Mouse (Mus musculus): ENCODE measurements at regions not wholly inside any gene's neighbourhood (a gene's known extent, or its start where the extent isn't known, plus 50 kb on each side); places are given as distances from the start of the nearest gene placed in this dataset.

- DNase-seq (ENCODE audit: low spot score), result no peak
Observed at GRCm38 (mm10) chr4:71663397-71663796, 94.4 kb downstream of the Gm11232 start.

DNA sequence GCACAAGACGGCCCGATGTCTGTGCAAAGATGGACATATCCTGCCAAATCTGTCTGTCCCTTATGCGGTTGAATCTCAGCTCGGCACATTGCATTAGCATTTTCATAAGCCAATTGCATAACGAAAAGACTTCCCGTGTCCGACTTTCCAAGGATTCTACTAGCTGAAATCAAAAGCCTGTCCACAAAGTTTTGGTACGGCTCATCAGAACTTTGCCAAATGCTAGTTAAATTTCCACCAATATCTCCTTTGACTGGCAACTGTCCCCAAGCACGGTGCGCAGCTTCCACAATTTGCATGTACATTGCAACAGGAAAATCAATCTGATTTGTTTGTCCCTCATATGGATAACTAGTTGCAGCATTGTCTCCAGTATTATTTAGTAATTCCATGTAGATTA lies 117.2 kb downstream of the Gm11232 start:
- DNase-seq (ENCODE audit: low spot score), result no peak

DNA sequence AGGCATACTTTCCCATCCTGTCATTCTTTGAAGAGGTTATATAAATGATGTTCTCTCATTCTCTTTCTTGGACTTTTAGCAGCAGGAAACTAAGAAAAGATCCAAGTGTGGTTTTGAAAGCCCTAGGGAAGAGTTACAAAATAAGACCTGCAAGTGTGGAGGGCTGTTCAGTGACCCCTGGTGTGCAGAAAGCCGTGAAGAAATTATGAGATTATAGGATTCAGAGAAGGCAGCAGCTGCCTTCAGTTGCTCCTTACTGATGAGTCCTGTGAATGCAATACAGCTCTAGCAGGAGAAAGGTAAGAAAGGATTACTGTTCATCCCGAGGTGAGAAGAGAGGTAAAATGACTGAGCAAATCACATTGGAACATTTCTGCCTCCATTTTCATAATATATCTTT lies 130.7 kb downstream of the Gm11232 start:
- no peak for DNase-seq (ENCODE audit: low spot score)

DNA sequence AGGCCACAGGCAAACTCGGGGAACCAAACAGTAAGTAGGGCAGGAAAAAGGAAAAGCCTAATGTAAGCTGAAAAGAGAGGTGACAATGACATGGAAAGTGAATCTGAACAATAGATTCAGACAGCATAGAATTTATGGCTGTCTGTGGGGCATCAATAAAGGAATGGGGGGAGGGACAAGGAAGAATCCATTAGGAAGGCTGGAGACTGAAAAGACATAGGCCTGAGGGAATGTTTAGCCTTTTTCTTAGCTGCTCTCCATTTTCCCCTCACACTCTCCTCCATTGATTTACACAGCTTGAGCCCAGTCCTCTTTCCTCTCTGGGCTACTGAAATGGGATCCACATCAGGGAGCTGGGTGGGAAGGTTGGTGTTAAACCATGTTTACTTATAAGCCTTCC lies 131.1 kb downstream of the Gm11232 start:
- no peak for DNase-seq (ENCODE audit: low spot score)

GRCm38 (mm10) chr4:71624771-71625170 lies 133.0 kb downstream of the Gm11232 start:
- no peak for DNase-seq (ENCODE audit: low spot score)

DNA sequence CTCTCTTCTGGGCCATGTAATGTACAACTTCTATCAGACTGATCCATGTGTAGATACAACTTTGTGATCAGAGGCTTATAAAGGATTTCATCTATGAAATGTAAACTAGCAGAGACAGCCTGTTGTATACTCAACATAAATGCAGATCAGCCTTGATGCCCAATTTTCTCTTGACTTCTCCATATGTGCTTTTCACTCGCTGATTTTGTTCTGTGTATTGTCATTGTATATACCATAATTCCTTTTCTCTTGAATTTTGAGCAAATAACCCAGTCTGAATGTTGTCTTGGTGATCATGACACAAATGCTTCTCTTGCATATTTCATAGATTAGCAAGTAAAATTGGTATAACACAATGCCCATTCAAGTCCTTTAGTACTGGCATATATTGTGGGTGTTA lies 144.0 kb downstream of the Gm11232 start:
- DNase-seq (ENCODE audit: low spot score), result no peak

GRCm38 (mm10) chr4:71585880-71586279 lies 171.9 kb downstream of the Gm11232 start:
- no peak for DNase-seq (ENCODE audit: low spot score)

GRCm38 (mm10) chr4:71560656-71561055 lies 197.1 kb downstream of the Gm11232 start:
- no peak for DNase-seq (ENCODE audit: low spot score)

- no peak for DNase-seq (ENCODE audit: low spot score)
Observed at GRCm38 (mm10) chr4:71539200-71539599, 218.6 kb downstream of the Gm11232 start.

GRCm38 (mm10) chr4:71537971-71538370 lies 219.8 kb downstream of the Gm11232 start:
- no peak for DNase-seq (ENCODE audit: low spot score)

- no peak for DNase-seq (ENCODE audit: low spot score)
Observed at GRCm38 (mm10) chr4:71524255-71524970, 233.4 kb downstream of the Gm11232 start.

DNA sequence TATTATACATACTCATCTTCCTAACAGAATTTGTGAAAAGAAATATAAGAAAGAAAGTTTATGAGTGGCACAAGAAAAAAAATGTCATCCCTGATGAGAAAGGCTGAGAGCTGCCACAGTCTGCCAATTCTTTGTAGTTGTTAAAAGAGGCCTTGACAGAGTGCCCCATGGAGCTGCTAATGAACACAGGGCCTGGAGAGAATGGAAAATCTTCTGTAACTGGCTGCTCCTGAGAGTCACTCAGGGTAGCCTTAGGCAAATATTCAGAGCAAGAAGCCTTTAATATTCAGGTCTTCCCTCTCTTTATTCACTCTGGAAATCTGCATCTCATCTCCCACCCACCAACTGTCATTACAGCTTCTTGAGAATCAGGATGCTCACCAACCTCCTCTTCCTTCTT lies 237.0 kb downstream of the Gm11232 start:
- no peak for DNase-seq (ENCODE audit: low spot score)

DNA sequence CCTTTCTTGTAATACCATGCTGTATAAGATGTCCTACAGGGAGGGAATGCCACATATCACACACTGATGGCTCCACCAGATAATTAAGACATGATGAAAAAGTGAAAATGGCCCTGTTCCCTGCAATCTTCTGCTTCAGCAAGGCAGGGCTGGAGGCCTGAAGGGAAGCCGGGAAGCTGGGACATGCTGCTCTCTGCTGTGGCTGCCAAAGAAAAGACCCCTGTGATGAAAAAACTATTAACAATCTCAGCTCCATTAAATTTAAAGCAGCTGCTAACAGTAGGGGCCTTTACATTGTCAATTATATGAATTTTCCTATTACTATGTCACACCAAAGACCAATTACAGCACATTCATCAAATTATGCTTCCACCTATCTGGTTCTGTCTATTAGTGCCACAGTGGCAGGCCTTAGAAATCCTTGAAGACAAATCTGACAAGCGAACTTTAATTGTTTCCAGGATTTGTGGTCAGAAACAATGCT lies 239.8 kb downstream of the Gm11232 start:
- no peak for DNase-seq (ENCODE audit: low spot score)

GRCm38 (mm10) chr4:71506911-71507310 lies 250.9 kb downstream of the Gm11232 start:
- DNase-seq (ENCODE audit: low spot score), result no peak

- no peak for DNase-seq (ENCODE audit: low spot score)
Observed at GRCm38 (mm10) chr4:71489788-71490187, 268.0 kb downstream of the Gm11232 start.

DNA sequence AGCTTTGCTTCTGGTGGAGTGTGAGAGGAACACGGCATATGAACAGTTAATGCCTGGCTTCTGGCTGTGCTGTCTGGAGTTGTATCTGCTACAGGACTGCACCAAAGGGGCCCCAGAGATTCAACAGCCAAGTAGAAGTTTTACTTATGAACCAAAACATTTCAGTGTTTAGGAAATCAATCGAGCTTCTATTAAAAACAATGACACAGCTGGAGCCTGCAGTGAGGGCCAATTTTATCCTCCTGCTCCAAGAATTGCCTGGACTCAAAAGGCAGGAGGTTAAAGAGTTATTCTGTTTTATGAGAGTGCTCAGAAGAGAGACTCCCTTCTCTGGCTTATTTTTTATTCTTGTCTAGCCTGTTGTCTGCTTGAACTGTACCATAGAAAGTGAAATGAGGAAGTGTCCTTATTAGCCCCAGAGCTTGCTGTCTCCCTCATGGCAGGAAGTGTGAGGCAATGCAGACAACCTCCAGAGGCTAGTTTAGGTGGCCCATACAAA lies 269.1 kb downstream of the Gm11232 start:
- no peak for DNase-seq (ENCODE audit: low spot score)

- no peak for DNase-seq (ENCODE audit: low spot score)
Observed at GRCm38 (mm10) chr4:71488059-71488458, 269.7 kb downstream of the Gm11232 start.

DNA sequence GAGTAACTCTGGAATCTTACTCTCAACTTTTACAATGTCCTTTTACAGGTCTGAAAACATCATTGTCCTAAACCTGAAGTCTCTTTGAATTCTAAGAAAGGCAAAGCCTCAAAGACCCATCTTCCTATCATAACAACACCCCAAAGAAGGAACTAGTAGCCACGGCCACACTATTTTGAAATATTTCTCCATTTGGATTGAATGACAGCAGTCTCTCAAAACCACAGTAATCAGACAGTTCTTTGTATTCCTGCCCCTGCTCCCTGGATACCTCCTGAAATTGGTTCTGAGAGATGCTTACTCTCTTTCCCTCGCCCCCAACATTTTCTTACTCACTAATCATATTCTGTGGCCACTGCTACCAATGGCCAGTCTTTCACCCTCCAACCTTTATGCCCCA lies 276.8 kb downstream of the Gm11232 start:
- no peak for DNase-seq (ENCODE audit: low spot score)

DNA sequence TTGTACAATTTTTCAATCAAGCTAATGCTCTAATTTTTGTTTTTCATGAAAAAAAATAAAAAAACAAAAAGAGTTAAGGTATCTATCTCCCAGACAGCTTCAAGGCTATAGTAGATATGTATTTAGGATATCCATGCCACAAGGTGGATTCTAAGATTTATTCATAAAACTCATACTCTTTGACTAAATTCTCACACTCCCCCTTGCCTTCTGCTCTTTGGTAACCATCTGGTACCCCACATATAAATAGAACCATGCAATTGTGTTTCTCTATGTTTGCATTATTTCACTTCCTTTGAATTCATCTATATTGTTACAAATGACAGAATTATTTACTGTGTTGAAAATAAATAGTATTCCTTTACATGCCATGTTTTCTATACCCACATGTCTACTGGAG lies 287.2 kb downstream of the Gm11232 start:
- no peak for DNase-seq (ENCODE audit: low spot score)

DNA sequence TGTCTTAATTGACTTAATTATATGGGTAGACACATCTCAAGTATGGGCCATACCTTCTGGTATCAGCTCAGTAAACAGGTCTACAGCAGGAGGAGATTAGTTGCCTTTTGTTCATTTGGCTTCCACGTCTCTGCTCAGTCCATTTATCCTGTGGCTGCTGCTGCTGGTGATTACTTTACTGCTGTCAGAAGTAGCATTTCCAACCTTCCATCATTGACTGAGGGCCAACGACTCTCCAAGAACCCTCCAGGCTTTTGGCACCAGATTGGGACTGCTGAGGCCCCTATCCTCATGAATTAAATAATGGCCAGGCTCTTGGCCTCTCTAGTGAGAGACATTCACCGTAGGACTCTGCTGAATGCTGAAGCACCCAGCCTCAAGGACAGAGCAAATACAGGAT lies 303.0 kb downstream of the Gm11232 start:
- DNase-seq (ENCODE audit: low spot score), result no peak

- no peak for DNase-seq (ENCODE audit: low spot score)
Observed at GRCm38 (mm10) chr4:71453499-71453898, 304.3 kb downstream of the Gm11232 start.

DNA sequence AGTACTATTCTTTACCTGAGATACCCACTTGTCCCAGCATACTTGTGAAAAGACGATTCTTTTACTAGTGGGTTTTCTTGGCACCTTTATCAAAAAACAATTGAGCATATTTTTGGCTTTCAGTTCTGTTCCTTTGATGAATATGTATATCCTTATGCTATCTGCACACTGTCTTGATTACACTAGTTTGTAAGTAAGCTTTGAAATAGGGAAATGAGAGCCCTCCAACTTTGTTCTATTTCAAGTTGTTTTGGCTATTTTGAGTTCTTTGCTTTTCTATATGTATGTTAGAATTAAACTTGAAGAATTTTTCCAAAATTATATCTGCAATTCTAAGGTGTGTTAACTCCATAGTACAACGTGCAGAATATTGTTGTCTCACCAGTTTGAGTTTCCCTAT lies 311.3 kb downstream of the Gm11232 start:
- DNase-seq (ENCODE audit: low spot score), result no peak

DNA sequence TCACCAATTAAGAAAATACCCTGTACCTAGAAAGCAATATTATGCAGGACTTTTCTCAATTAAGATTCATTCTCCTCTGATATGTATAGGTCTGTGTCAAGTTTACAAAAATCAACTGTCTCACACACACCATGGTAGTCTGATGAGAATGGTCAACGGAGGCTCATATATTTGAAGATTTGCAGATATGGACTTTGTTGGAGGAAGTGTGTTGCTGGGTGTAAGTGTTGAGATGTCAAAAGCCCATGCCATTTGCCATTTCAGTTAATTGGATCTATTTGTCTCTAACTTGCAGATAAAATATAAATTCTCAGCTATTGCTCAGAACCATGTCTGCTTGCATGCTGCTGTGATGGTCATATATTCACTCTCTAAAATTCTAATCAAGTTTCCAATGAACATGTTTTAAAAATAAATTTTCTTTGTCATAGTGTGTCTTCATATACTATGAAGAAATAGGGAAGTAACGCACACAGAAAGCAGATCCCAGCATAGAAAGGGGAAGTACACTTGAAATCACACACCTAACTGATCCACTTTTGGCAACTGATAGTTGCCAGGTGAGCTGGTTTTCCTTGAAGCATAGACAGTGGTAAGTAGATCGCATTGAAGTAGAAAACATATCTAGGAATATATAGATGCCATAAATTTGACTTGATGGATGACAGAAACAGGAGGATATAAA lies 326.4 kb downstream of the Gm11232 start:
- DNase-seq (ENCODE audit: low spot score), result no peak
